Mouse (Mus musculus): ENCODE measurements around the gene Zeb2. TPM values are rescaled to one million over a fixed set of nuclear protein-coding genes. Genes with fewer than 3 reads are reported as not detected.

Zeb2 gene
- polyA plus RNA-seq (2015; fragmentation: Nextera tagmentation; extraction: Ambion mirVana): 19.3 and 27.3 TPM in 2 replicates

DNA sequence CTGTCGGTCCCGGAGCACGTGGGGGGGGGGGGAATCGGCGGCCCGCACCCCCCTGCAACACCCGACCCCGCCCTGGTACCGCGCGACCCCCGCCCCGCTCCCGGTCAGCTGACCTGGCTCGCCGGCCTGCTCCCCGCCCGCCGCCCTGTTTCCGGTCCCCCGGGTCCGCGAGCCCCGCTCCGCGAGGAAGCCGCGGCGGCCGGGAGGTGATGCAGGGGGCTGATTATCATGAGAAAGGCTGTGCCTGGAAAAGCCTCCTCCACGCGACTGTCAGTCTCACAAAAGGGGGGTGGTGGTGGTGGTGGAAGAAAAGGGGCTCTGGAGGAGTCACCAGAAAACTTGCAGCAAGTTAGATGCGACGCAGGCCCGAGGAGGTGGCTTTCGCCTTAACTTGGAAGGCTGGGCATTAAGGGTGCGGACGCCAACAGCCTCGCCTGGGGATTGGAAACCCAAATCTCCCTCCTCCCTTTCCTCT, at the start of gene Zeb2:
Gene Zeb2, minus strand, starts transcription at position 309 of the 475 bp plus-strand sequence.

Small RNA genes within 50 kb of the gene (microRNA-seq; reads per million reads assigned to microRNA genes)
- gene Mir5129 (ENCODE audit: borderline replicate concordance, insufficient number of aligned reads): 1.4 reads per million

Other genes with a start within 250 kb of the Zeb2 start
- gene Gtdc1, start 189.7 kb downstream of the Zeb2 start, polyA plus RNA-seq (2015; fragmentation: Nextera tagmentation; extraction: Ambion mirVana): 7.3 and 9.7 TPM in 2 replicates

Data from adrenal gland, postnatal 0 days (tissue).